Mouse (Mus musculus): Measurements from ENCODE around the gene Arpc1a. TPM values are rescaled to one million over a fixed set of nuclear protein-coding genes. Genes with fewer than 3 reads are reported as not detected.
"Not testable (repeated sequence)": the region's sequence is repeated elsewhere in the genome, so short reads cannot be mapped to it uniquely, and the experiment has no call there.

Arpc1a gene
- polyA plus RNA-seq, 1 experiment = 135 TPM

- H3K4me1 ChIP-seq (ENCODE audit: control insufficient read depth, insufficient read depth, low read length) = peaks cover 14% of the 10 kb centered on the region
- TF ChIP-seq POLR2A (IDR thresholded peaks at IDR 0.05; ENCODE audit: borderline replicate concordance, extremely low read depth, low read depth, low read length) (no peak; the same call in 1 of the 2 replicates), CTCF (IDR thresholded peaks at IDR 0.05; ENCODE audit: insufficient read depth, low read length) (no peak)
- 2% methylated on average over 4 of the region's 4 CpGs for WGBS
- peak overlapping the region; percentile 23 for H3K4me3 ChIP-seq (replicated peaks; ENCODE audit: extremely low read depth, low read depth, low read length)
- peak; percentile 41 for DNase-seq
These were observed 32.7 kb downstream of the Arpc1a start for GRCm38 (mm10) chr5:145116316-145116715.

- peak; percentile 74 for DNase-seq
- Histone ChIP-seq H3K4me3 (replicated peaks; ENCODE audit: extremely low read depth, low read depth, low read length) (peak overlapping the region; percentile 30), H3K4me1 (ENCODE audit: control insufficient read depth, insufficient read depth, low read length) (peaks cover 14% of the 10 kb centered on the region)
- TF ChIP-seq POLR2A (IDR thresholded peaks at IDR 0.05; ENCODE audit: borderline replicate concordance, extremely low read depth, low read depth, low read length) (no peak), CTCF (IDR thresholded peaks at IDR 0.05; ENCODE audit: insufficient read depth, low read length) (peak; percentile 64)
- 30% methylated on average over 10 of the region's 10 CpGs for WGBS
These were observed 33.3 kb downstream of the Arpc1a start for GRCm38 (mm10) chr5:145116916-145117315.

- TF ChIP-seq CTCF (IDR thresholded peaks at IDR 0.05; ENCODE audit: insufficient read depth, low read length) = no peak
- TF ChIP-seq POLR2A (IDR thresholded peaks at IDR 0.05; ENCODE audit: borderline replicate concordance, extremely low read depth, low read depth, low read length) = no peak
- no peak for DNase-seq
- Histone ChIP-seq H3K4me1 (ENCODE audit: control insufficient read depth, insufficient read depth, low read length) (peaks cover 14% of the 10 kb centered on the region), H3K4me3 (replicated peaks; ENCODE audit: extremely low read depth, low read depth, low read length) (no peak overlapping the region)
- WGBS = 30% methylated on average over 6 of the region's 6 CpGs
These were observed 34.4 kb downstream of the Arpc1a start for GRCm38 (mm10) chr5:145118005-145118404.

- DNase-seq = no peak
- H3K4me1 ChIP-seq (ENCODE audit: control insufficient read depth, insufficient read depth, low read length) = peaks cover 14% of the 10 kb centered on the region
- no peak for TF ChIP-seq CTCF (IDR thresholded peaks at IDR 0.05; ENCODE audit: insufficient read depth, low read length)
- TF ChIP-seq POLR2A (IDR thresholded peaks at IDR 0.05; ENCODE audit: borderline replicate concordance, extremely low read depth, low read depth, low read length) = no peak
- WGBS = 87% methylated on average over 5 of the region's 5 CpGs
- H3K4me3 ChIP-seq (replicated peaks; ENCODE audit: extremely low read depth, low read depth, low read length) = no peak overlapping the region
These were observed 34.8 kb downstream of the Arpc1a start for GRCm38 (mm10) chr5:145118461-145118860.

GRCm38 (mm10) chr5:145119385-145119784 is 35.8 kb downstream of the Arpc1a start:
- Histone ChIP-seq H3K4me3 (replicated peaks; ENCODE audit: extremely low read depth, low read depth, low read length) (no peak overlapping the region), H3K4me1 (ENCODE audit: control insufficient read depth, insufficient read depth, low read length) (peaks cover 14% of the 10 kb centered on the region)
- TF ChIP-seq CTCF (IDR thresholded peaks at IDR 0.05; ENCODE audit: insufficient read depth, low read length) = peak; percentile 58
- TF ChIP-seq POLR2A (IDR thresholded peaks at IDR 0.05; ENCODE audit: borderline replicate concordance, extremely low read depth, low read depth, low read length) = no peak
- 95% methylated on average over 2 of the region's 2 CpGs for WGBS
- DNase-seq = no peak

GRCm38 (mm10) chr5:145120921-145121320 is 37.3 kb downstream of the Arpc1a start:
- WGBS = 61% methylated on average over 7 of the region's 7 CpGs
- Histone ChIP-seq H3K4me3 (replicated peaks; ENCODE audit: extremely low read depth, low read depth, low read length) (no peak overlapping the region), H3K4me1 (ENCODE audit: control insufficient read depth, insufficient read depth, low read length) (peaks cover 14% of the 10 kb centered on the region)
- no peak for TF ChIP-seq CTCF (IDR thresholded peaks at IDR 0.05; ENCODE audit: insufficient read depth, low read length)
- TF ChIP-seq POLR2A (IDR thresholded peaks at IDR 0.05; ENCODE audit: borderline replicate concordance, extremely low read depth, low read depth, low read length) = no peak
- DNase-seq = no peak

- WGBS = 92% methylated on average over 19 of the region's 19 CpGs
- TF ChIP-seq CTCF (IDR thresholded peaks at IDR 0.05; ENCODE audit: insufficient read depth, low read length) (no peak), POLR2A (IDR thresholded peaks at IDR 0.05; ENCODE audit: borderline replicate concordance, extremely low read depth, low read depth, low read length) (no peak)
- no peak for DNase-seq
- H3K4me1 ChIP-seq (ENCODE audit: control insufficient read depth, insufficient read depth, low read length) = peaks cover 3% of the 10 kb centered on the region; the same call in 1 of the 2 replicates
- no peak overlapping the region for H3K4me3 ChIP-seq (replicated peaks; ENCODE audit: extremely low read depth, low read depth, low read length)
These were observed 39.8 kb downstream of the Arpc1a start for GRCm38 (mm10) chr5:145123396-145123795.

GRCm38 (mm10) chr5:145126580-145126979 is 43.0 kb downstream of the Arpc1a start:
- Histone ChIP-seq H3K4me1 (ENCODE audit: control insufficient read depth, insufficient read depth, low read length) (no peaks in the 10 kb centered on the region), H3K4me3 (replicated peaks; ENCODE audit: extremely low read depth, low read depth, low read length) (no peak overlapping the region)
- 90% methylated on average over 9 of the region's 9 CpGs for WGBS
- no peak for TF ChIP-seq POLR2A (IDR thresholded peaks at IDR 0.05; ENCODE audit: borderline replicate concordance, extremely low read depth, low read depth, low read length)
- no peak for TF ChIP-seq CTCF (IDR thresholded peaks at IDR 0.05; ENCODE audit: insufficient read depth, low read length)
- DNase-seq = no peak

GRCm38 (mm10) chr5:145129124-145129523 is 45.5 kb downstream of the Arpc1a start:
- DNase-seq = no peak
- WGBS = 79% methylated on average over 4 of the region's 4 CpGs
- no peak for TF ChIP-seq POLR2A (IDR thresholded peaks at IDR 0.05; ENCODE audit: borderline replicate concordance, extremely low read depth, low read depth, low read length)
- no peak for TF ChIP-seq CTCF (IDR thresholded peaks at IDR 0.05; ENCODE audit: insufficient read depth, low read length)
- Histone ChIP-seq H3K4me3 (replicated peaks; ENCODE audit: extremely low read depth, low read depth, low read length) (no peak overlapping the region), H3K4me1 (ENCODE audit: control insufficient read depth, insufficient read depth, low read length) (no peaks in the 10 kb centered on the region)

- not testable (repeated sequence) for H3K4me1 ChIP-seq (ENCODE audit: control insufficient read depth, insufficient read depth, low read length); DNase-seq; H3K4me3 ChIP-seq (replicated peaks; ENCODE audit: extremely low read depth, low read depth, low read length)
- WGBS = 76% methylated on average over 6 of the region's 6 CpGs
These were observed 46.1 kb downstream of the Arpc1a start for GRCm38 (mm10) chr5:145129773-145130172.

Data from lung, adult 2 months (tissue).